Mouse (Mus musculus) kidney, postnatal 4 days (tissue): ENCODE measurements around the gene Pde4d.

Source experiments
- DNase-seq, 2 experiments: peaks; one replicate each; pipeline ENCODE4 v3.0.0; 2021; ENCODE audit warnings: mixed read lengths in 2 of 2

The Pde4d gene

DNA sequence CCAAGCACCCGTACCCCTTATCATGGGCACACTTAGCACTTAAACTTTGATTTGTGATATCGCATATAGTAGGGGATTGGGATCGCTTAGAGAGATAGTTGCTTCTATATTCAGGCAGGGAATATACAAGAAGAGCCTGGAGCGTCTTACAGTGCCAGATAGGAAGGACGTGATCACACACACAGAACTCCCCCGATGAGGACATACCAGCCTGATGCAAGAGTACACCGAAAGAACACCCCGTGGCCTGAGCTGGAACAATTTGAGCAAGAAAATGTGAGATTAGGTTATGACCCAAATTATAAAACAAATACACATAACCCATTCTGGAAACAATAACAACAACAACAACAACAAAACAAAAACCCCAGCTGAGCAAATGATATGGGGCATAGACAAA is 1461.2 kb downstream of the Pde4d start:
- no peak for DNase-seq

DNA sequence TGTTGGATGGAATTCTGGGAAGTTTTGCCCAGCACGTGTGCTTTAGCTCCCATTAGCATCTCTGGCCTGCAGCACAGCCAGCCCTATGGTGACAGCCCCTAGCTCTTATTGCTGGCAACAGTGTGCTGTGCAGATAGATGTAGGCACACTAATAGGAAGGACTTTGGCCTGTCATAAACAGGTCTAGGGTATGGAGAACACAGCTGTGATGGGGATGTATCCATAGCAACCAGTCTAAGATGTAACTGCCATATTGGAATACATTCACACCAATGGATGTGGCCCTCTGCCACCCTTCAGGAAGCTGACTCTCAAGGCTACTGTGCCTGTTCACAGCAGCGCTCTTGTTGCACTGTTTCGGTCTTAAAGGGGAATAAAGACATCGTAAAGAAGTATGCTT is 1462.9 kb downstream of the Pde4d start:
- DNase-seq: no peak

DNA sequence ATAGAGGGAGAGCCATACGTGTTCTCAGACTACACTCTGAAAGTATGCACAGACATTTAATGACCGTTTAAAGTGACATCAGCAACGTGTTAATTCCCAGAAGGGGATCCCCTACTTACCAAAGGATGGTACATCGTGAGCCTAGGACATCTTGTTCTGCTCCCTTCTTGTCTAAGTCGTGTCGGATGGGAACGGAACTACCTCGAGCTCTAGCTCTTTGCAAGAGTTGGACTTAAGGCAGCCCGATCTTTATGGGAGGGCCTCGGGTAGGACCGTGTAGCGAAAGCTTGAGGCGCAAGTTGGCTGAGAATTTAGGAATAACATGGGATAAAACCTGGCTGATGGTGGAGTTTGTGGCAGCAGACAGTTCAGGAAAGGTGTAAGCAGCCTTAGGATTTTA is 1464.5 kb downstream of the Pde4d start:
- DNase-seq: no peak

DNA sequence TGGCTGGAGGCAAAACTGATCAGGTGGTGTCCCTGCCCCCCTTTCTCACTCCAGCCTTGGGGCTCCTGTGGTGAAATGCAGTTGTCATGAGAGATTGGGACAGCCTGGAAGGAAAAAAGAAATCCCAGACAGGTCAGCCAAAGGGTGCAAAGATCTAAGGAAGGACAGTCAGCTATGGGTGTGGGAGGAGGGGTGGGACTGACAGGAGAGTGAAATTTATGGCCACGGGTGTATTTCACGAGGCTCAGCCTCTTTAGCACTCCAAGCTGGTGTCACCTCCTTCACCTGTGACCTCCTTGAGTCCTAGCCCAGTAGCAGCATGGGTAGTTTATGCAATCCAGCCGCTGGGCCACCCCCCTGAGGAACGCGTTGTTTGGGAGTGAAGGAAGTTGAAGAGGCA is 1465.1 kb downstream of the Pde4d start:
- DNase-seq: peak; percentile 26 to 45

DNA sequence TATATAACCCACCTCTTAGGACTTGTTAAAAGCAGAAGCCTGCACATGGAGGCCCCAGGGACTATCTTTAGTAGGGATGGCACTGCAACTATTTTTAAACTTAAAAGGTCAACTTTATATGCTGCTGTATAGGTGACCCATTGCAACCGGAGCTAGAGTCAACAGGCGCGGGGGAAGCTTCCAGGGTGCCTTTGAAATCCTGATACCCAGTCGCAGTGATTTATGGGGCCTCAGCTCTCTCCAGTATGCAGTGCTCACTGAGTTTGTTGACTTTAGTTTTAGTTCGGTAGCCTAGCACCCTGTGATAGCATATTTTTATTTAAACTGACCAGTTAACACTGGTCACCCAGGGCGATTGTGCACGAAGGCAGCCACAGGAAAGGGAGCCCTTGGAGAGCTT is 1465.8 kb downstream of the Pde4d start:
- peak in 1 of 2 experiments; percentile 35 for DNase-seq

DNA sequence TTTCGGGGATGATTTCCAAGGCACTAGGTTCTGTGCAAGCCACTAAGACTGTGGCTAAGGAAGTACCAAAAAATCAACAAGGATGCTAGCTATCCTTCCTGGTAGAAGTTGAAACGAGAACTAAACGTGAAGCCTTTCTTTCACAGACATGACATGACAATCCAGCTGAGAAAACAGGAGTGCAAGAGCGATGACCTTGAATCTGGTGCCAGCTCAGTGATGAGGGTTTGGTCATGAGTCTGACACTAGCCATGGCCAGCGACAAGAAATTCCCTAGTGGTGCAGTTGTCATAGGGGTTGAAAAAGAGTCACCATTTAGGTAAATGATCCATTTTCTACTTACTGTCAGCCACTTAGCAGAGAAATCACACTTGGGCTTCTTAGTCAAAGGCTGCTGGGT is 1466.2 kb downstream of the Pde4d start:
- DNase-seq: no peak

DNA sequence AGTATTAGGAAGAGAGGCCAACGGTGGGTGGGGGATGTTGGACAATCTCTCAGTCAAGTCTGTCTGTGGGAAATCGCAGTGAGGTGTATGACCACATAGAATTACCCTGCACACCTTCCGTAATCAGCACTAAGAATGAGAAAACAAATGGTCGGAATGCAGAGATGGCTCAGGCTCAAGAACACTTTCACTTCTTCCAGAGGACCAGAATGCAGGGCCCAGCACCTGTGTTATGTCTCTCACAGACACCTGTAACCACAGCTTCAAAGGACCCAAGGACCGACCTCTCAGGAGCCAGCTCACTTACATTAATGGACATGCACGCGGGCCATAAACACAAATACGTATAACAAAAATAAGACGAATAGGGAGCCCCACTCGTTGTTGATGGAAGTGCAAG is 1467.8 kb downstream of the Pde4d start:
- DNase-seq: no peak

DNA sequence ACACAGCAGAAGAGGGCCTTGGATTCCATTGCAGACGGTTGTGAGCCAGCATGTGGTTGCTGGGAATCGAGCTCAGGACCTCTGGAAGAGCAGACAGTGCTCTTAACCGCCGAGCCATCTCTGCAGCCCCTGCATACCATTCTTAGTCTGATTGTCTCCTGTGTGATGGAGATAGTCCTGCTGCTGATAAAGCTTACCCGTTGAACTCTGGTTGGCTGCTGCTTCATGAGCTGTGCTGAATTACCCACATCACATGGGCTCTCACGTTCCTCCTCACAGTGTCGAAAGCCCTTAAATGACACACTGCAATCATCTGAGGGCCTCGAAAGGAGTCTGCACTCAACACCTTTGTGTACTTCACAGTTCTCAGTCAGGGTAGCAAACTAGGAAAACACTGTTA is 1468.9 kb downstream of the Pde4d start:
- no peak for DNase-seq

DNA sequence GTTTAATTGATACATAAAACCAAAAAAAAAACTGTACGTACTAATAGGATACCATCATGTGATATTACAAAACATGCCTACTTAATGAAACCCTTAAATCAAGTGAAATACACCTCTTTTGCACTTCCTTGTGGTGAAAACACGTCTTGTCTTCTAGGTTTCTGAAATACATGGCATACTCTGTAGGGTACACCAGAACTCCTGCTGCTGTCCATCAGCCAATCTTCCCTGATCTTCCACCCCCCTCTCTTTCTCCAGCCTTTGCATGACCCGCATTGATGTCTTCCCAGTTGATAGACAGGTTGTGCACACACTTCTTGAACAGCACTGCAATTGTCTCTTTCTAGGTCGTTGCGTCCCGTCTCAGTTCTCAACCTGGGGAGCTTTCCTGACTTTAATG is 1470.5 kb downstream of the Pde4d start:
- DNase-seq: no peak

DNA sequence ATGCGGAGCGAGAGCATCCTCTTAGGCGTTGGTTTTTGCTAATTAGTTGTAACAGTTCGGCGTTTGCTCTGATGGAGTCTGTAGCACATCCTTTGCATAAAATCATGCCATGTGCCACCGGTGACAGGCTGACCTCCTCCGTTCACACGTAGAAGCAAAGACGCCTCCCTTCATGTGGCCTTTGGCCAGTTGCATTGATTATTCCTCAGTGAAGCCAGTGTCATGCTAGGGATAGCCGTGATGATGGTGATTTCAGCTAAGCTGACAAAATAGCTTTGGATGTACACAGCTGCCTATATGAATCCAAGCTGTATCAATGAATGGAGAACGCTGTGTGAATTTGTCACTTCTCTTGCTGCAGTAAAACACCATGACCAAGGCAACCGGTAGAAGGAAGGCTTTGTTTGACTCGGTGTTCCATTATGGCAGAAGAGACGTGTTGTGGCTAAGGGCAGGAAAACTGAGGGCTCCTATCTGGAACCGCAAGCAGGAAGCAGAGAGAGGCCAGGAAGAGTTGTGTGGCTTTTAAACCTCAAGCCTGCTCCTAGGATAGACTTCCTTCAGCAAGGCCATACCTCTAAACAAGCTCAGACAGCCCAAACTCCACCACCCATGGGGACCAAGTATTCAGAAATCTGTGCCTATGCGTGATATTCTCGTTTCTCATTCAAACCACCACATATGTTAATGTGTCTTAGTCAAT is 1471.7 kb downstream of the Pde4d start:
- DNase-seq: no peak

DNA sequence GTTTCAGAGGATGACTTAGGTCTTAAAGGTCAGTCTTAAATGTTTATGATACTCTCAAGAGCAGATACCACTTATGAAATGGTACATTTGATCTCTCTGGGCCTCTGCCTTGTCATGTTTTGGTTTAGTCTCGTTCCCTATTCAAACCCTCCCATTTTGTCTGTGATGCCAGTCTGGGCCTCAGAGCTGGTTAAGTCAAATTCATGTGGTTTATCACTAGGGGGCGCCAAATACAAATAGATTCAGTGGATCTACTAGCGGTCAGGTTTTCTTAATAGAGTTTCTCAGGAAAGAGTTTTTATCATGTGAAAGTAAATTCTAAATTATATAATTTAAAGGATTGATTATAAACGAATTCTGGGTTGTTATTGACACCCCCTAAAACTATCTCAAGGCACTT is 1472.5 kb downstream of the Pde4d start:
- peak; percentile 24 to 44 for DNase-seq

DNA sequence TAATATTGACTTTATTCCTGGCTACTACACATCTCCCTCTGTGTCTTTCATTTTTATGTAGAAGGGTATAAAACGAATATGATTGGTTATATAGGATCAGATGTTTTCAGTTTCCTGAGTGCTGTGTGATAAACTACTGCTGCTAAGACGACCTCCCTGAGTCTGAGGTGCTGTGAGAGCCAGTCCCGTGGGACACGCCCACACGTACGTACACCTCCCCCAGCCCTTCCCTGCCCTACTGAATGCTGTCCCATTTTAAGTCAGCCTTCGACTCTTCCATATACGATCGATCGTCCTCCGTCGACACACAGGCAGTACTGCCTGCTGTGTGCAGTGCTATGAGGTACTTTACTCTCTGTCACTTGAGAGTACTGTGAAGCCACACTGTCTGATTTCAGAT is 1473.0 kb downstream of the Pde4d start:
- DNase-seq: no peak

DNA sequence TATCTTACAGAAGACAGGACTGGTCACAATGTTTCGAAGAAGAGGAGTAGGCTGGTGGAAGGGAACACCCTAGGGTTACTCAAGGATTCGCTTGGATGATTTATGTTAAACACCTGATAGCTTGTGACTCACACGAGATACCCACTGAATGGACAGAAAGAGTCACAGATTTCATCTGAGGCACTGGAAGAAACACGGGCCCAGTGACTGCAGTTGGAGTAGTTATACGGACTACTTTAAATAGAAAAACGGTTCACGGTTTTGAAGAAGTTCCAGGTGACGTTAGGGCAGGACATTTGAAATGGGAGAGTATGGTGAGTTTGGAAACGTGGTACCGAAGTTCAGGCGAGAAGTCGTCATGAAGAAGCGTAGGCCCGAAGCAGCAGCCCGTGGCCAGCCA is 1475.0 kb downstream of the Pde4d start:
- DNase-seq: no peak

DNA sequence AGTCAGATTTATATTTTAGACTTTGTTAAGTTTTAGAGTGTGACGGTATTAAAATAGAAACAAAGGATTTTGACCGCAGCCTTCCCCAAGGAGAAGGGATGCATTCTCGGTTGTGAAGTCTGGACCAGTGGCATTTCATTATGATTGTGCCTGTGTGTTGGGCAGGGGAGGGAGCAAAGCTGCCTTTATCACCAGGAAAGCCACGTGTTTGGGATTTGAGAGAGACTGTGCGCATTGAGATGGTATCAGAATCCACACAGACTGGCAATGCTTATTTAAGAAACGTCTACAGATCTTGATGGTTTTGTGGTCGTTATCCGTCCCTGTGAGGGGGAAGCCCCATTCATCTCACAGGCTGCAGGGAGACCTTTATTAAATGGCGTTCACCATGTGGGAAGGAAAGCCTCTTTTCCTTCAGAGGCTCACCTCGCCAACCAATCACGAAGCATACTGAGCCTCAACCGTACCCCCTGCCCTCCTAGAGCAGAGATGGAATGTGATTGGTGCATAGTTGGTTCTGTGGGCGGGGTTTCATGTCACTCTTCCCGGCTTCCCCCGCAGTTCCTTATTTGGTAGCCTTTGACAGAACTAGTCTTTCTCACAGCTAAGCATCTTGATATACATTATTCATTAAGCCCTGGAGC is 1476.7 kb downstream of the Pde4d start:
- peak; percentile 38 to 51 for DNase-seq

DNA sequence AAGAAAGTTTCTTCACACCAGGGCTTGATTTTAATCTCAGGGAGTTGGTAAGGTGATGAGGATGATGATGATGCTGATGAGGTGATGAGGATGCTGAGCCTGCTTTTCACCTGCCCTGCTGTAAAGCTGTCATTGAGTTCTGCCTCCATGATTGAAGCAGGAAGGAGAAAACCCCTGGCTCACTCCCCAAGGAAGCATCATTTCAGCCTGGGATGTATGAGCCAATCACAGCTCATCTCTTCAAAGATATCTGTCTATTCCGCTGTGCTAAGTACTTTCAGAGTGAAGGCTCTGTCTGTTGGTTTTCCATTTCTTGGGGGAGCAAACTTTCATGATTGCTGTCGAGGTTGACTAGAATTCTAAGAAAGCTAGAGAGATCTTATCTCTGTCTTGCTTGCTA is 1478.0 kb downstream of the Pde4d start:
- DNase-seq: no peak

DNA sequence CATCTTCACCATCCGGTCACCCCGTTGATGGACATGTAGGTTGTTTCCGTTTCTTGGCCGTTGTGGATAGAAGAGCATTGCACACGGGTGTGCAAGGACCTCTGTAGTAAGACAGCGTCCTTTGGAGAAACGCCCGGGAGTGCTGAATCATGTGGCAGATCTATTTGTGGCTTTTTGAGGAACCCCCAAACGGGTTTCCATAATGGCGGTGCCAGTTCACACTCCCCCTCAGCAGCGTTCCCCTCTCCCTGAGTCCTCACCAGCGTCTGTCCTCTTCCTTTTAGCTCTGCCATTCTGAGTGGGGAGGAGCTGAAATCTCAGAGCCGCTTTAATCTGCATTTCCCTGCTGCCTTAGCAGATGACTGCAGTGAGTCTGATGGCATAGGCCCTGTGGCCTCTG is 1482.9 kb downstream of the Pde4d start:
- no peak for DNase-seq

DNA sequence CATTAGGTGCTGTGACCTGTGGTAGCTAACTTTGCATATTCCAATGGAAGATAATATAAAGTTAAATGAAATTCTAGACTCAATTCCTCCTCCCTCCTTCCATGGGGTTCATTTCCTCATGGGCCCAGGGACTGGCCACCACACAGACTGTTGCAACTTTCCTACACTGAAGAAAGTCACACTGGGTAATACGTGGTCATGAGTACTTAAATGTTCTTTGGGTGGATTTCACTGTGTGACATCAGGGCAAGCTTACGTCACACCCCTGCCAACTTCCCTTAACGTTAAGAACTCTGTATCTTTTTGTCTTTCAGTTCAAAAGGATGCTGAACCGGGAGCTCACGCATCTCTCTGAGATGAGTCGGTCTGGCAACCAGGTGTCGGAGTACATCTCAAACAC is 1483.8 kb downstream of the Pde4d start:
- no peak for DNase-seq

DNA sequence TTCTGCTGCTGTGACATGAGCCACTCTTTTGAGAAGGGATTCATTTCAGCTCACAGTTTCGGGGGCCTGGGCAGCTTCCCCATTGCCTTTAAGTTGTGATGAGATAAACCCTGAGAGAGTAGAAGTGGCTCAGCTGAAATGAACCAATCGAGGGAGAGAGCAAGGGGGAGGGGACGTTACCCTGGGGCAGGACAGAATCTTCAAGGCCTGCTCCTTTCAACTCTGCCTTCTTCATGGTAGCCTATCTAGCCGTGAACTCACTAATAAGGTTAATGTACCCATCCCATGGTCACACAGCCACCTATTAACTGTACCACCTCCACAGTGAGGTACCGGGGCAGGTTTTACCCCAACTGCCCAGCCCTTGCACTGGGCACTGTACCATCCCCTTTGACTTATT is 1487.1 kb downstream of the Pde4d start:
- no peak for DNase-seq

DNA sequence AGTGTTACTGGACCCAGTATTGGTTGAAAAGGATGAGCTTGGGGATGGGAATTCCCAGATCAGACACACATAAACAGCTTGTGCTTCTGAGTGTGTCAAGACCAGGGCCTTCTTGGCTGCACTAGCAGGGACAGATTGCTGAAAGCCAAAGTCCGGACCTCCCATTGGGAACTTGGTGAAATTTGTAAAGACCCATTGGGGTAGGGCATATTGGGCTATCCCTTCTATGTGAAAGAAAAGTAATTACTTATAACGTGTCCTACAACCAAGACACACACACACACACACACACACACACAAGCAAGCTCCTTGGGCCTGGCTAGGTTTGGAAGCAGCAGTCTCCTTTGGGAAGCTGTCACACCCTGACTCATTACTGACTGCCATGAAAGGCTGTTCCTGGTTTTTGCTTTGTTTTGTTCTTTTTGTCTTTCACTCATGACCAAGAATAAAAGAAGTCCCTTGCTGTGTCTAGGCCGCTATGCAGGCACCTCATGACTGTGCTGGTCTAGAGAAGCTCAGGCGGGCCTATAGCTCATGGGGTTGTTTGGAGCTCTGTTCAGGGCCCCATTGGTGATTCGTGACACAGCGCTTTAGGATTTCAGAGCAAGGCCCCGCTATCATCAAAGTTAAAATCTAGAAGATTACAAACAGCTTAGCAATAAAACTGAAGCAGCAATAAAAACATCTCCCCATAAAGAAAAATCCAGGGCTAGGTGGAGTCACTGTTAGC is 1495.2 kb downstream of the Pde4d start:
- no peak for DNase-seq

DNA sequence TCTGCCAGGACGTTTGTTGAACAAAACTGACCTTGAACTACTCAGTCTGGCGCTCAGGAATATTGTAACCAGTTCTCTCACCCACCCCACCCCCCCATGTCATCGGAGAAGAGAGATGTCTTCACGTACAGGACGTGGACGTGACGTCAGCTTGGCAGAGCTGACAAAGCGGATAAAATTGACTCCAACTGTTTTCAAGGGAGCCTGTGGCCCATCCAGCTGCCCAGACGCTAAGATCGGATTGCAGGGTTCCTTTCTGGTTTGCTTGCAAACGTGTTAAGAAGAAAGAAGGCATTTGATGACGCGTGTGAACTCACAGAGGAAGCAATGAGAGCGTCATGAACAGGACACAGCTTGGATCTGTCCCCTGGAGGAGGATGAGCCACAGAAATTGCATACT is 1501.7 kb downstream of the Pde4d start:
- DNase-seq: no peak

DNA sequence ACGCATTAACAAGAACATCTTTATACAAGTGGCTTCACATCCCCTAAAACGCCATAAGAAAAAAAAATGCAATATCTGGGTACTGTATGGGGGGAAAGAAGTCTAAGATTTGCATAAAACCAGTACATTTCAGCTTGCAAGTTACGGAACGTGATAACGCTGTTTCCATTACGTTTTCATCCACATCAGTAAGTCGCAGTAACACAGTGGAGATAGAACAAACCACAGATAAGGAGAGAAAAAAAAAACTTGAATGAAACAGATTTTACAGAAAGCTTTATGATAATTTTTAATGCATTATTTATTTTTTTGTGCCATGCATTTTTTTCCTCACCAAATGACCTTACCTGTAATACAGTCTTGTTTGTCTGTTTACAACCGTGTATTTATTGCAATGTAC is 1504.4 kb downstream of the Pde4d start:
- DNase-seq: no peak

DNA sequence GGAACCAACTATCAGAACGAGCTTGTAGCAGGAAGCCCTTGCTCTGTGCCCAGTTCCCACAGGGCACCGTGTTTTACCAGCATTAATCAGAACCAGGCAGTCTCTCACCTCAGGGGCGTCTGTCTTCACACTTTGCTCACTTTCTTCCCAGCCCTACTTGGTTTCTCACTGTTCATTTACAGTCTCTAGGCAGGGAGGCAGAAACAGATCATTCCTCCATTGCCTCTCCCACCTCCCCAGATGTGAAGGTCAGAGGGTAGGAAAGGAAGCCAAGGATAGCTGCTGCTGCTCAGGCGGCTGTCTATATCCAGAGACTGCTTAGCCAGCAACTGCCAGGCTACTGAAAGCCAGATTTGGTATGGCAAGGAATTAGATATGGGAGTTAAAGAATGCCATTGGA is 1508.2 kb downstream of the Pde4d start:
- no peak for DNase-seq

DNA sequence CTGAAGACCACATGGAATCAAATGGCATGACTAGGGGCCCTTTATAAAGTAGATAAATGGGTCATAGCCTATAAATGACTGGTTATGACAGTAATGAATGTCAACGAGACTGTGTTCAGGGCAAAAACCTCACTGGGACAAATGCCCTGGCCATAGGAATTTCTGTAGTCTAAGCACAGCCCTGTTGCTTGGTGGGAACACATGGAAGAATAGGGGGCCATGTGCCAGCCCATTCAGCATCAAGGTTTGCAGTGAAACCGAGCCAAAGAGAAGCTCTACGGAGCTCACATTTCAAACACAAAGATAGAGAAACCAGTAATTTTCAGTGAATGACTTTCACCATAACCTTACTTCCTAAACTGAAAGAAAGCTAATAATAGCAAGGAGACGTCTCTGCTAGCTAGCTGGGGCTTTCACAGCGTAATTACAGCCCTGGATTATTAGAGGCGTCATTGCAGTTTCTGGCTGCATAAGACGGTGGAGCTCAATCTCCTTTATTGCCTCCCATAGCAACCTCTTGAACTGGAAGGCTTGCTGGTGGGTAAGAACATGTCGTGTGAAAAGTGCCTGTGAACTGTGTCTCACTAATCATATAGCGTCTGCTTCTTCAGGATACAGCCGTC is 1533.2 kb downstream of the Pde4d start:
- DNase-seq: no peak

DNA sequence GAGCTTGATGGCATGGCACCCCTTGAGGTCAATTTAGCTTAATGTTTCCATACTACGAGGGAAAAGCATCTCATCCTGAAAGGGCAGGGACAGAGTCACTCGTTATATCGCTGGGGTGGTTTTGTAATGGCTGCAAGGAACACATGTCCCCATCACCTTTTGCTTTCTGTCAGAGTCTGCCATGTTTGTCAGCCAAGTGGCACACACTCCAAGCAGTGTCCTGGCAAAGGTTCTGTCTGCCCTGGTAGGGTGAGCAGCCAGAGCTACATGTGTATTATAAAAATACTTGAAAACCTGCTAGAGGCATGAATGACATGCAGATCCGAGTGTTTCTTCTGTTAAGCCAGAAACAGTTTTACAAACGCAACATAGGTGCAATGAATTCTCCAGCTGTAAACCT is 1535.7 kb downstream of the Pde4d start:
- no peak for DNase-seq
